Mouse (Mus musculus) heart, postnatal 36 days (tissue): ENCODE measurements around the gene Mydgf. TPM values are rescaled to one million over a fixed set of nuclear protein-coding genes. Genes with fewer than 3 reads are reported as not detected.

ENCODE experiments used
- microRNA-seq, 2 experiments: library from miRNA; unstranded; fragments of <30 nt; microRNA quantifications; one replicate each; pipeline ENCODE4 v1.2.0; 2021; ENCODE audit warnings: borderline number of aligned reads in 2 of 2
- total RNA-seq, 2 experiments: library from RNA; stranded (reverse); gene quantifications; 2 replicates each; pipeline ENCODE4 v1.2.3; 2021

Mydgf gene
- total RNA-seq, 2 experiments from 2014 or later, result 25.2 to 25.5 TPM

Small RNA genes lying within 50 kb of the gene (microRNA-seq; reads per million reads assigned to microRNA genes)
- 0 reads per million in 2 experiments for gene Gm44397

Other genes starting within 250 kb of the Mydgf start
- 1 to 10 TPM; 3.7 to 4.3 TPM for gene Zfp119b, start 234.4 kb downstream of the Mydgf start, total RNA-seq
- gene Ebi3, start 231.3 kb downstream of the Mydgf start, total RNA-seq, result 1 to 10 TPM in 1 of 2 experiments, under 1 TPM in 1; 0.78 to 1.6 TPM
- 1 to 10 TPM; 8.8 to 9.5 TPM for gene Yju2, start 224.8 kb downstream of the Mydgf start, total RNA-seq
- gene Shd, start 213.5 kb downstream of the Mydgf start, total RNA-seq, result under 1 TPM; 0.72 to 0.87 TPM
- gene Fsd1, start 197.4 kb downstream of the Mydgf start, total RNA-seq, result not detected
- gene Stap2, start 178.3 kb downstream of the Mydgf start, total RNA-seq, result 10 to 100 TPM; 15.5 to 16.4 TPM
- 10 to 100 TPM; 58.6 to 64.1 TPM for gene Mpnd, start 178.2 kb downstream of the Mydgf start, total RNA-seq
- gene Sh3gl1, start 147.3 kb downstream of the Mydgf start, total RNA-seq, result 10 to 100 TPM; 15.4 to 17.3 TPM
- gene Chaf1a, start 143.5 kb downstream of the Mydgf start, total RNA-seq, result 1 to 10 TPM; 1.3 to 1.5 TPM
- gene Ubxn6, start 108.9 kb downstream of the Mydgf start, total RNA-seq, result 10 to 100 TPM; 57.6 to 61.3 TPM
- 10 to 100 TPM; 37.5 to 41.1 TPM for gene Hdgfl2, start 104.3 kb downstream of the Mydgf start, total RNA-seq
- 100 to 1,000 TPM; 157 to 172 TPM for gene Plin4, start 74.1 kb downstream of the Mydgf start, total RNA-seq
- gene Plin5, start 66.3 kb downstream of the Mydgf start, total RNA-seq, result 100 to 1,000 TPM; 171 to 183 TPM
- 10 to 100 TPM; 56.1 to 73.6 TPM for gene Lrg1, start 61.9 kb downstream of the Mydgf start, total RNA-seq
- gene Sema6b, start 43.6 kb downstream of the Mydgf start, total RNA-seq, result 10 to 100 TPM in 1 of 2 experiments, 1 to 10 TPM in 1; 7.5 to 10.2 TPM
- gene Tnfaip8l1, start 21.4 kb downstream of the Mydgf start, total RNA-seq, result 1 to 10 TPM; 1.9 to 2.8 TPM
- 10 to 100 TPM; 38.4 to 43.0 TPM for gene Dpp9, start 35.0 kb upstream of the Mydgf start, total RNA-seq
- gene Fem1a, start 72.9 kb upstream of the Mydgf start, total RNA-seq, result 100 to 1,000 TPM; 106 to 111 TPM
- gene Ticam1, start 92.9 kb upstream of the Mydgf start, total RNA-seq, result 1 to 10 TPM; 8.7 to 8.8 TPM
- 100 to 1,000 TPM; 183 to 206 TPM for gene Plin3, start 109.0 kb upstream of the Mydgf start, total RNA-seq
- not detected for gene Arrdc5, start 116.4 kb upstream of the Mydgf start, total RNA-seq
- gene Uhrf1, start 119.4 kb upstream of the Mydgf start, total RNA-seq, result 1 to 10 TPM; 2.8 to 3.3 TPM
- gene Kdm4b, start 142.1 kb upstream of the Mydgf start, total RNA-seq, result 10 to 100 TPM; 38.0 to 40.9 TPM